Mouse (Mus musculus): ENCODE measurements at regions not wholly inside any gene's neighbourhood (a gene's known extent, or its start where the extent isn't known, plus 50 kb on each side); places are given as distances from the start of the nearest gene placed in this dataset.

GRCm38 (mm10) chr11:19226756-19227155, 208.0 kb upstream of the Meis1 start:
- TF ChIP-seq CTCF (IDR thresholded peaks at IDR 0.05; ENCODE audit: low read depth, low read length) (no peak), POLR2A (IDR thresholded peaks at IDR 0.05; ENCODE audit: borderline replicate concordance, low read depth, low read length) (no peak)

Data from bone marrow macrophage, adult 2 months (primary cell).